Mouse (Mus musculus) CH12.LX (cell line): ENCODE measurements at regions not wholly inside any gene's neighbourhood (a gene's known extent, or its start where the extent isn't known, plus 50 kb on each side); places are given as distances from the start of the nearest gene placed in this dataset.
A peak's percentile ranks its signal among the peaks of the same experiment; 100 is the strongest.

Experiments used
- DNase-seq: peaks from one replicate; pipeline ENCODE4 v3.0.0-alpha.2; 2013; ENCODE audit errors: extremely low read depth
- H3K27ac ChIP-seq: 2 replicates; pipeline ENCODE4 v1.5.1; 2012; ENCODE audit warnings: low read depth, mild to moderate bottlenecking, control low read depth, moderate library complexity; ENCODE audit not compliant: insufficient read depth
- H3K27me3 ChIP-seq: replicated peaks from 2 replicates; pipeline ENCODE3; 2012; ENCODE audit warnings: inconsistent platforms
- H3K36me3 ChIP-seq, 2 experiments: replicated peaks in 1 of 2; 2 replicates each; pipeline versions ENCODE3 to v1.6.1; 2012; ENCODE audit warnings: inconsistent platforms in 1 of 2, low read length in 1 of 2, mild to moderate bottlenecking in 1 of 2, mixed read lengths in 1 of 2, moderate library complexity in 1 of 2; ENCODE audit not compliant: control insufficient read depth in 1 of 2, insufficient read depth in 1 of 2
- H3K4me1 ChIP-seq, 2 experiments: 2 replicates each; pipeline ENCODE4 v1.6.1; 2012; ENCODE audit warnings: inconsistent platforms in 1 of 2, moderate library complexity in 1 of 2; ENCODE audit not compliant: insufficient read depth in 2 of 2, control insufficient read depth in 1 of 2
- H3K4me2 ChIP-seq: 2 replicates; pipeline ENCODE4 v1.6.1; 2012; ENCODE audit warnings: low read depth, mild to moderate bottlenecking, control low read depth; ENCODE audit not compliant: poor library complexity, insufficient read depth, severe bottlenecking
- H3K4me3 ChIP-seq, 3 experiments: fragments of 150-350 bp in 1 of 3; sonication (generic) in 1 of 3; replicated peaks in 1 of 3; 2 replicates each; pipeline versions ENCODE3 to v1.5.1; 2011 to 2012; ENCODE audit warnings: low read depth in 2 of 3, low read length in 2 of 3, mild to moderate bottlenecking in 2 of 3, moderate library complexity in 2 of 3, control low read depth in 1 of 3, improper control_type of control experiment in 1 of 3, inconsistent platforms in 1 of 3, mixed read lengths in 1 of 3; ENCODE audit not compliant: poor library complexity in 1 of 3
- H3K79me2 ChIP-seq: replicated peaks from 2 replicates; pipeline ENCODE4 v1.6.1; 2012; ENCODE audit warnings: mild to moderate bottlenecking, moderate library complexity; ENCODE audit not compliant: control insufficient read depth, poor library complexity, insufficient read depth, severe bottlenecking; ENCODE audit errors: extremely low read depth
- H3K9ac ChIP-seq: 2 replicates; pipeline ENCODE4 v1.6.1; 2012; ENCODE audit warnings: low read depth, mild to moderate bottlenecking, control low read depth, moderate library complexity; ENCODE audit not compliant: insufficient read depth
- H3K9me3 ChIP-seq: replicated peaks from 2 replicates; pipeline ENCODE3; 2012; ENCODE audit warnings: low read length, inconsistent platforms, mixed read lengths
- BHLHE40 ChIP-seq: IDR thresholded peaks from 2 replicates; pipeline ENCODE4 v1.6.1; 2011; ENCODE audit warnings: mild to moderate bottlenecking, low read depth, low read length, improper control_type of control experiment
- CTCF ChIP-seq, 2 experiments: IDR thresholded peaks in 1 of 2; conservative IDR thresholded peaks in 1 of 2; 2 replicates each; pipeline ENCODE4 v1.5.1; 2011 to 2012; ENCODE audit warnings: low read depth in 2 of 2, low read length in 2 of 2, improper control_type of control experiment in 1 of 2, inconsistent platforms in 1 of 2, mild to moderate bottlenecking in 1 of 2, moderate library complexity in 1 of 2
- dilution Hi-C: fragments of 300-500 bp; cut with MboI; formaldehyde crosslinking; loops from 2 replicates; pipeline ENCODE4 v1.14.3; 2020; ENCODE audit warnings: low sequenced_read_pairs; ENCODE audit not compliant: extremely low pct_unique_long_range_greater_than_20kb, extremely low pct_ligation_motif_present
- in situ Hi-C: fragments of 300-500 bp; cut with MboI; formaldehyde crosslinking; loops from 3 replicates; pipeline ENCODE4 v1.14.3; 2019; ENCODE audit warnings: low sequenced_read_pairs, low pct_ligation_motif_present, low pct_unique_long_range_greater_than_20kb, mixed read lengths

- Histone ChIP-seq H3K9me3 (no peaks in the 10 kb centered on the region), H3K4me1 (no peaks in the 10 kb centered on the region), H3K36me3 (no peaks in the 10 kb centered on the region), H3K9ac (no peak overlapping the region), H3K4me3 (no peak overlapping the region), H3K27me3 (no peaks in the 10 kb centered on the region), H3K27ac (no peak overlapping the region), H3K79me2 (no peaks in the 10 kb centered on the region), H3K4me2 (no peak overlapping the region)
- in situ Hi-C loops, result no loop called here
- no peak for DNase-seq
- TF ChIP-seq CTCF (conservative IDR thresholded peaks at IDR 0.05 in 1 of 2, IDR thresholded peaks at IDR 0.05 in 1 of 2; ENCODE audit: low read depth in 2 of 2, low read length in 2 of 2) (peak in 1 of 2 experiments; percentile 25; a peak in 2 of 4 replicates), BHLHE40 (no peak)
- dilution Hi-C loops, result no loop called here
Measured at GRCm38 (mm10) chrX:76201366-76201765, 62.7 kb upstream of the Cldn34b3 start.
